Mouse (Mus musculus) lung, embryonic 15.5 days (tissue): ENCODE measurements at regions not wholly inside any gene's neighbourhood (a gene's known extent, or its start where the extent isn't known, plus 50 kb on each side); places are given as distances from the start of the nearest gene placed in this dataset.

Source experiments
- ATAC-seq: fragments of 200-750 bp; cut with Nextera tagmentation; 2 replicates; pipeline ENCODE4 v1.8.0; 2017; ENCODE audit warnings: moderate number of reproducible peaks, borderline replicate concordance; ENCODE audit not compliant: low FRiP score, low TSS enrichment; ENCODE audit errors: extremely low read depth
- H3K27ac ChIP-seq: fragments of 300-500 bp; sonication (generic); 2 replicates; pipeline ENCODE4 v1.5.1; 2015; ENCODE audit warnings: moderate library complexity, mild to moderate bottlenecking, inconsistent platforms
- H3K27me3 ChIP-seq: fragments of 300-500 bp; sonication (generic); 2 replicates; pipeline ENCODE4 v1.6.1; 2015; ENCODE audit warnings: inconsistent platforms
- H3K36me3 ChIP-seq: fragments of 300-500 bp; sonication (generic); 2 replicates; pipeline ENCODE4 v1.6.1; 2015; ENCODE audit warnings: inconsistent platforms
- H3K4me1 ChIP-seq: fragments of 300-500 bp; sonication (generic); 2 replicates; pipeline ENCODE4 v1.6.1; 2015; ENCODE audit warnings: inconsistent platforms
- H3K4me2 ChIP-seq: fragments of 300-500 bp; sonication (generic); 2 replicates; pipeline ENCODE4 v1.6.1; 2015; ENCODE audit warnings: inconsistent platforms, mild to moderate bottlenecking, moderate library complexity
- H3K4me3 ChIP-seq: fragments of 300-500 bp; sonication (generic); 2 replicates; pipeline ENCODE4 v1.5.1; 2015; ENCODE audit warnings: mild to moderate bottlenecking, inconsistent platforms
- H3K9ac ChIP-seq: fragments of 300-500 bp; sonication (generic); 2 replicates; pipeline ENCODE4 v1.6.1; 2015; ENCODE audit warnings: inconsistent platforms
- H3K9me3 ChIP-seq: fragments of 300-500 bp; sonication (generic); 2 replicates; pipeline ENCODE4 v1.6.1; 2016; ENCODE audit warnings: inconsistent platforms
- WGBS: fragments of 180-500 bp; shearing (Covaris S2); methylation state at CpG from one replicate; pipeline ENCODE4 v1.1.7; 2015; 5-methylcytosine and 5-hydroxymethylcytosine counted together

GRCm38 (mm10) chr4:82160233-82160632 lies 545.3 kb downstream of the Nfib start:
- Histone ChIP-seq H3K27ac (no peak overlapping the region), H3K9me3 (no peaks in the 10 kb centered on the region)
- no peak for ATAC-seq

DNA sequence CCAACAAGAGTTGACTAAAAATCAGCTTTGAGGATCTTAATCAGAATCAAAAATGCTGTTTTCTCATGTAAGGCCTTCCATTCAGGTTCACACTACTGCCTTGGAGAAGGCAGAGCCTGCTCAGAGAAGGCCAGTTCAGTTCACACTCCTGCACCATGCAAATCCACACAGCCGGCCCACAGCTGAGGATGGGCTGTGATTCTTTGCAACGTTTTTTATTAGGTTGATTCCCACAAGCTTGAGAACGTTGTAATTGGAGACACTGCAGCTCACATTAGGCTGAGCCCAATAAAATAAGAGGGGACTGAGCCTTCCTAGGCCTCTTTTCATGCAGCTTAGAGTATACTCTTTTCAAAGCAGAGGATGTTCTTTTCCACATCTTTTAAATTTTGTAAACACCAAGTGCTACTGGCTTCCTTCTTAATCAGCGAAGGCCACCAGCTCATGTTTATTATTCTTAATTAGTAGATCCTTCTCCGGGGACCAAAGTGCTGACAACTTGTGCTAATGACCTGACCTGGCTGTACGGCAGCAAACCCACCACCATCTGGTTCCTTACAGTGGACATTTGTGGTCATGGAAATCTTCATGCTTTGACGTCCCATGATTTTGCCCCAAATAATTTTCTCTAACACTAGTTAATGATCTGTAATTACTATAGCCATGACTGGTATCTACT lies 549.8 kb downstream of the Nfib start:
- no peaks in the 10 kb centered on the region for H3K9me3 ChIP-seq
- no peak overlapping the region for H3K4me2 ChIP-seq
- no peaks in the 10 kb centered on the region for H3K36me3 ChIP-seq
- no peak overlapping the region for H3K9ac ChIP-seq
- 32% methylated on average over 7 of the region's 7 CpGs for WGBS
- no peaks in the 10 kb centered on the region for H3K4me1 ChIP-seq
- H3K27ac ChIP-seq: no peak overlapping the region
- no peak overlapping the region for H3K4me3 ChIP-seq
- H3K27me3 ChIP-seq: no peaks in the 10 kb centered on the region
- ATAC-seq: no peak

More at GRCm38 (mm10) chr4:82160233-82160632, 545.3 kb downstream of the Nfib start:
- Histone ChIP-seq H3K4me2 (no peak overlapping the region), H3K9ac (no peak overlapping the region), H3K36me3 (no peaks in the 10 kb centered on the region), H3K4me3 (no peak overlapping the region), H3K4me1 (peaks cover 6% of the 10 kb centered on the region; the same call in 1 of the 2 replicates), H3K27me3 (no peaks in the 10 kb centered on the region)
- 52% methylated on average over 5 of the region's 5 CpGs for WGBS

- no peak for ATAC-seq
- H3K27ac ChIP-seq: no peak overlapping the region
- no peak overlapping the region for H3K4me2 ChIP-seq
- H3K36me3 ChIP-seq: no peaks in the 10 kb centered on the region
- no peak overlapping the region for H3K4me3 ChIP-seq
- no peaks in the 10 kb centered on the region for H3K27me3 ChIP-seq
- H3K9me3 ChIP-seq: no peaks in the 10 kb centered on the region
- no peaks in the 10 kb centered on the region for H3K4me1 ChIP-seq
- WGBS: 77% methylated on average over 9 of the region's 9 CpGs
- no peak overlapping the region for H3K9ac ChIP-seq
Measured at GRCm38 (mm10) chr4:82154021-82154555, 551.5 kb downstream of the Nfib start.

DNA sequence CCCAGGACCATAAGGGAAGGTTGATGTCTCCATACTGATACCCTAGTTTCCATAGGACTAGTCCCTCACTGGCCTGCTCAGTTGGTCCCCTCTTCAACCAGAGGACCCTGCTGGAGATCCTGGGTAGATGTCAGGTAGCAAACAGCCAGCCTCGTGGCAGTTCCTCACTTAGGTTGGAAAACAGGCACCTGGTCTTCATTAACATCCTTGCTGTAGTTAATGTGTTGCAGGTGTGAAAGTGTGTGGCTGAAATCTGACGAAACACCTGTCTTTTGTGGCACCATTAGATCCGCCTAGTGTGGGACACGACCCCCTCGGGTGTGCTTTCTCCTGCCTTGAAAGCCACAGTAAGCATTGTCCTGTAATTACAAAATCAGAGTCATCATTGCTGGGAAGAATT lies 551.9 kb downstream of the Nfib start:
- Histone ChIP-seq H3K36me3 (no peaks in the 10 kb centered on the region), H3K9ac (no peak overlapping the region), H3K4me2 (no peak overlapping the region), H3K4me1 (peaks cover 2% of the 10 kb centered on the region; the same call in 1 of the 2 replicates), H3K9me3 (no peaks in the 10 kb centered on the region), H3K27me3 (no peaks in the 10 kb centered on the region), H3K4me3 (no peak overlapping the region), H3K27ac (no peak overlapping the region)
- no peak for ATAC-seq
- WGBS: 74% methylated on average over 5 of the region's 5 CpGs

DNA sequence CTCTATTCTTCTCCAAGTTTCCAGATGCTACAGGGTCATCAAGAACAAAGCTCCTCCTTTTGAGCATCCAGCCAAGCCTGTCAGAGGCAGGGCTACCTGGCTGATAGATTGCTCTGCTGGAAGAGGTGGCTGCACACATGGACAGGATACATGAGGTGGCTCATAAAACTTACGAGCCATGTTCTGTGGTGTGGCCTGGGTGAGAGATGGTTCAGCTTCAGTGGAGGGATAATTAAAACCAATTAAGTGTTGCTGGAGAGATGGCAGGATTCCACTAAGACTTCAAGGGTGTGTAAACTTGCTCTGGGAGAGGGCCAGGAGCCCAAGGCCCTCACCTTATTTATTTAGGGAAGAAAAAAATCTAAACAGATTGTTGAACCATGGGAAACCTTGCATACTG lies 555.6 kb downstream of the Nfib start:
- H3K27me3 ChIP-seq: no peaks in the 10 kb centered on the region
- H3K4me2 ChIP-seq: no peak overlapping the region
- ATAC-seq: no peak
- no peaks in the 10 kb centered on the region for H3K36me3 ChIP-seq
- H3K4me1 ChIP-seq: peaks cover 8% of the 10 kb centered on the region; the same call in 1 of the 2 replicates
- no peak overlapping the region for H3K27ac ChIP-seq
- H3K9ac ChIP-seq: no peak overlapping the region
- WGBS: 63% methylated on average over 1 of the region's 1 CpGs
- H3K9me3 ChIP-seq: no peaks in the 10 kb centered on the region
- H3K4me3 ChIP-seq: no peak overlapping the region

DNA sequence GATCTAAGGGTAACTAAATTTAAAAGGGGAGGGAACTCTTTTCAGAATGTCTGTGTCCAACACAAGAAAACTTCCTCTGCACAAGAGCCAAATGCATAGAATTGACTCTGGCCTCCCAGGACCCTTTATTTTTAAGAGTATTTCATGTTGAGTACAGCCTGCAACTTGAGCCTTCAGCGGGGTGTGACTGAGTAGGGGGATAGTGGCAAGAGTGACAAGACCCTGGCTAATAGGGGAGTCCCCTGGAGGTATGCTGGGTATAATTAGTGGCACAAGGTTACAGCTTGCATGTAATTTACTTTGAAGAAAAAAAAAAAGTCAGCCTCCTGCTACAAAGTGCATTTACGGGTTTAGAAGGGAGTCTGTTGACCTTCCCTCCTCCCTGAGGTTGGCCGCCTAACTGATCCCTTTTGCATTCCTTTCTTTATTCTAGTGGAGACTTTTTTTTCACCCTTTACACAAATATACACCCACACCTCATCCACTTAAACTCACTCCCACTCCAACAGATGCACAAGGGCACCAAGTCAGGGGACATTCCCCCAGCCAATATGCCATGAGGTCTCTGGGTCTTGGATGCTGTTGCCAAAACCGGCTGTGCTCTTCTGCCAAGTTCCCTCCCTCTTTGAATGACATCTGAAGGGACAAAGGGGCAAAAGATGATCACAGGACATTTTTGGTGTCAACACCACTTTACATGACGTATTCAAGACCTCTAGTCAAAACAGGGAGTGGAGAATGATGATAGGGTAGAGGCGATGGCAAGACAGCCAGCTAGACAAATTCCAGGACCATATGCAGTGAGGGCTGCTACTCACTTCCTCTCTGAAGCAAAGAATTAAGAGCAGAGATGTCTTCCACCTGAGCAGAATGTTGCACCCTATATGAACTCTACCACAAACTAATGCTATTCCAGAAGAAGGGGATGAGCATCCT lies 557.2 kb downstream of the Nfib start:
- H3K4me1 ChIP-seq: peaks cover 8% of the 10 kb centered on the region; the same call in 1 of the 2 replicates
- no peak; the same call in 1 of the 2 replicates for ATAC-seq
- H3K4me3 ChIP-seq: no peak overlapping the region
- no peak overlapping the region for H3K4me2 ChIP-seq
- no peaks in the 10 kb centered on the region for H3K27me3 ChIP-seq
- no peak overlapping the region for H3K27ac ChIP-seq
- no peak overlapping the region for H3K9ac ChIP-seq
- H3K9me3 ChIP-seq: no peaks in the 10 kb centered on the region
- 41% methylated on average over 6 of the region's 6 CpGs for WGBS
- H3K36me3 ChIP-seq: no peaks in the 10 kb centered on the region

GRCm38 (mm10) chr4:82142391-82142790 lies 563.2 kb downstream of the Nfib start:
- Histone ChIP-seq H3K9ac (no peak overlapping the region), H3K4me2 (no peak overlapping the region), H3K36me3 (no peaks in the 10 kb centered on the region), H3K4me1 (no peaks in the 10 kb centered on the region), H3K9me3 (no peaks in the 10 kb centered on the region), H3K27me3 (no peaks in the 10 kb centered on the region), H3K4me3 (no peak overlapping the region), H3K27ac (no peak overlapping the region)
- WGBS: 70% methylated on average over 3 of the region's 3 CpGs
- ATAC-seq: no peak

DNA sequence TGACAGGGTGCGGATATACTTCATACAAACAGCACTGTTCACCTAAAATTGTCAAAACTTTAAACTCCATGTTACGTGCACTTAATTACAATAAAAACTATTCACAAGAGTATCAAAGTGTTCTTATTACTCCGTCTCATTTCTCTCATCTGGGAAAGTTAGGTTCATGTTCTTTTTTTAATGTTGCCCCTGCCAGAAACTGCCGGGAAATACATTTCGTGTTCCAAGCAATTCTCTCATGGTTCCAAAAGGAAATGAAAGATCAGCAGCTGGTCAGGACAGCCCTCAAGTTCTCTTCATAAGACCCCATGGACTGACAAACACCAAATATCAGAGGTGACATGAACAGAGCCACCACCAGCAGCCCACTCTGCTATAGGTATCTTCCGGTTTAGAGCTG lies 565.7 kb downstream of the Nfib start:
- Histone ChIP-seq H3K4me2 (no peak overlapping the region), H3K27ac (no peak overlapping the region), H3K9me3 (no peaks in the 10 kb centered on the region), H3K36me3 (no peaks in the 10 kb centered on the region), H3K4me3 (no peak overlapping the region), H3K27me3 (no peaks in the 10 kb centered on the region), H3K9ac (no peak overlapping the region), H3K4me1 (no peaks in the 10 kb centered on the region)
- no peak for ATAC-seq
- WGBS: 76% methylated on average over 6 of the region's 6 CpGs

- no peaks in the 10 kb centered on the region for H3K27me3 ChIP-seq
- H3K4me1 ChIP-seq: no peaks in the 10 kb centered on the region
- 97% methylated on average over 1 of the region's 1 CpGs for whole genome bisulfite sequencing
- H3K27ac ChIP-seq: no peak overlapping the region
- no peak for ATAC-seq
- no peak overlapping the region for H3K4me2 ChIP-seq
- no peak overlapping the region for H3K9ac ChIP-seq
- H3K36me3 ChIP-seq: no peaks in the 10 kb centered on the region
- H3K4me3 ChIP-seq: no peak overlapping the region
- H3K9me3 ChIP-seq: no peaks in the 10 kb centered on the region
Measured at GRCm38 (mm10) chr4:82139016-82139415, 566.5 kb downstream of the Nfib start.

DNA sequence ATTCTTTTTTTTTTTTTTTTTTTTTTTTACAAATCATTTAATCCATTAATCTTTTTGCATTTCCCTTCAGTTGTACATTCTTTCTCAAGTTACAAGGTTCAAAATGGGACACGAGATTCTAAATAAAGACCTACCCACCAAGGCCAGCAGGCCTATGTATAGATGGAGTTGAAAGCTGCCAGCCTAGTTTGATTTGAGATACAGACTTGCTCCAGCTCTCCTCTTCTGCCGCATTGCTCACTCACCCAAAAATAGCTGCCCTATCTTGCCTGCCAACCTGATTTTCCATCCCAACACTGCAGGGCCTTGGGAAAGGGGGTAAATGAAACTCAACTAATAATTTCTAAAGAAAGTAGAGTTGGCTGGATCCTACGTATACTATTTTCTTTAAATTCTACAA lies 572.7 kb downstream of the Nfib start:
- Histone ChIP-seq H3K9me3 (no peaks in the 10 kb centered on the region), H3K27me3 (no peaks in the 10 kb centered on the region), H3K36me3 (no peaks in the 10 kb centered on the region), H3K27ac (no peak overlapping the region), H3K4me1 (no peaks in the 10 kb centered on the region), H3K4me2 (no peak overlapping the region), H3K9ac (no peak overlapping the region), H3K4me3 (no peak overlapping the region)
- no peak for ATAC-seq
- 70% methylated on average over 3 of the region's 3 CpGs for WGBS

DNA sequence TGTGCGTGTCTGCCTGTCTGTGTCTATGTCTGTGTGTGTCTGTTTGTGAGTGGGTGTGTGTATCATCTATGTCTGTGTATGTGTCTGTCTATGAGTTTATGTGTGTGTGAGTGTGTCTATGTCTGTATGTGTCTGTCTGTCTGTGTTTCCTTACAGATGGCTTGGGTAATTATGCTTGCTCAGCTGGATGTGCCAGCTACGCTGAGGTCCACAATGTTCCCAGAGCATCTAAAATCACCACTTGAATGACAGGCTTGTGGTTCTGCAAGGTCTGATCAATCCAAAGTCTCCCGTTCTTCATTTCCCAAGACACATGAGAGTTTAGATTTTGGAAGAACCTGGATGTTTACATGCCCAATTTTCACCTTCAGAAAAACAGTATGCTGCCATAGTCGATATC lies 573.2 kb downstream of the Nfib start:
- no peaks in the 10 kb centered on the region for H3K36me3 ChIP-seq
- H3K4me1 ChIP-seq: no peaks in the 10 kb centered on the region
- no peak overlapping the region for H3K9ac ChIP-seq
- no peaks in the 10 kb centered on the region for H3K27me3 ChIP-seq
- no peak for ATAC-seq
- no peak overlapping the region for H3K4me3 ChIP-seq
- no peaks in the 10 kb centered on the region for H3K9me3 ChIP-seq
- no peak overlapping the region for H3K27ac ChIP-seq
- 84% methylated on average over 4 of the region's 4 CpGs for WGBS
- H3K4me2 ChIP-seq: no peak overlapping the region

- Histone ChIP-seq H3K4me1 (no peaks in the 10 kb centered on the region), H3K27me3 (no peaks in the 10 kb centered on the region), H3K9ac (no peak overlapping the region), H3K27ac (no peak overlapping the region), H3K4me3 (no peak overlapping the region), H3K36me3 (no peaks in the 10 kb centered on the region), H3K4me2 (no peak overlapping the region), H3K9me3 (no peaks in the 10 kb centered on the region)
- 43% methylated on average over 1 of the region's 1 CpGs for WGBS
- no peak for ATAC-seq
Measured at GRCm38 (mm10) chr4:82129471-82129870, 576.1 kb downstream of the Nfib start.
